Mouse (Mus musculus) splenic B cell, adult 2 months (primary cell): Measurements from ENCODE around the gene Uggt2.

Source experiments
- DNase-seq: peaks from one replicate; pipeline ENCODE4 v3.0.0-alpha.2; 2011; ENCODE audit warnings: low read depth, low spot score
- H3K27me3 ChIP-seq: 2 replicates; pipeline ENCODE4 v1.6.1; 2012; ENCODE audit warnings: mild to moderate bottlenecking, low read length, moderate library complexity, mixed read lengths; ENCODE audit not compliant: control insufficient read depth, poor library complexity, insufficient read depth, severe bottlenecking
- H3K36me3 ChIP-seq: 2 replicates; pipeline ENCODE4 v1.6.1; 2012; ENCODE audit warnings: mild to moderate bottlenecking, low read length, moderate library complexity, mixed read lengths; ENCODE audit not compliant: control insufficient read depth, poor library complexity, insufficient read depth, severe bottlenecking

Uggt2 gene

GRCm38 (mm10) chr14:118937533-118938492, 161.4 kb downstream of the Uggt2 start, which contains the start of gene Dnajc3:
Gene Dnajc3 (plus strand): TSS chr14:118937976.
- Histone ChIP-seq H3K27me3 (no peaks in the 10 kb centered on the region), H3K36me3 (no peaks in the 10 kb centered on the region)
- DNase-seq = peak; percentile 99

- Histone ChIP-seq H3K36me3 (no peaks in the 10 kb centered on the region), H3K27me3 (no peaks in the 10 kb centered on the region)
- no peak for DNase-seq
These were observed 162.3 kb downstream of the Uggt2 start for GRCm38 (mm10) chr14:118936952-118937351.

- H3K27me3 ChIP-seq = no peaks in the 10 kb centered on the region
These were observed 163.0 kb downstream of the Uggt2 start for GRCm38 (mm10) chr14:118936236-118936635.

More at GRCm38 (mm10) chr14:118936236-118936635, 163.0 kb downstream of the Uggt2 start:
- DNase-seq = no peak
- no peaks in the 10 kb centered on the region for H3K36me3 ChIP-seq
